Comparison of ENCODE assay signal across 18 mouse cellular contexts in genomic region chr4:43591543-43591942, GRCm38 (mm10). TPM values are rescaled to one million over a fixed set of nuclear protein-coding genes. Genes with fewer than 3 reads are reported as not detected.
A peak's percentile ranks its signal among the peaks of the same experiment; 100 is the strongest.
DNase-seq lines count a peak whose midpoint lies in the region; TF ChIP-seq lines count a peak whose summit lies in the region.
"Had no signal": no experiment of that assay in that cellular context is flagged by ENCODE, and none has a peak within 500 bp of the region (broad histone marks: within the 10 kb centered on the region; RNA-seq: fewer than 3 reads in every experiment).

No protein-coding gene starts in this region.

- no peak overlapping the region for H3K27ac ChIP-seq in kidney, adult 2 months (ENCODE audit: insufficient read depth, low read depth, low read length)
- H3K27ac ChIP-seq: embryonic facial prominence, embryonic 13.5 days; forebrain, embryonic 13.5 days; gastrocnemius, adult 2 months; hindbrain, embryonic 10.5 days; hindbrain, embryonic 14.5 days had no signal

- no peak for TF ChIP-seq CTCF in kidney, adult 2 months (conservative IDR thresholded peaks at IDR 0.05; ENCODE audit: insufficient read depth, insufficient read length, low read depth, low read length)

- no peak overlapping the region for H3K4me3 ChIP-seq in kidney, adult 2 months (ENCODE audit: insufficient read depth, low read depth, low read length)
- H3K4me3 ChIP-seq: embryonic facial prominence, embryonic 13.5 days; forebrain, embryonic 13.5 days; gastrocnemius, adult 2 months; heart, embryonic 12.5 days; hindbrain, embryonic 10.5 days had no signal

- 35% methylated on average over 5 of the region's 5 CpGs for WGBS in kidney, adult 2 months

- no peaks in the 10 kb centered on the region for H3K36me3 ChIP-seq in kidney, adult 2 months (ENCODE audit: control insufficient read depth, insufficient read depth, low read length)
- H3K36me3 ChIP-seq: embryonic facial prominence, embryonic 13.5 days; heart, embryonic 12.5 days; hindbrain, embryonic 10.5 days had no signal

- no peaks in the 10 kb centered on the region for H3K27me3 ChIP-seq in kidney, adult 2 months (replicated peaks; ENCODE audit: control insufficient read depth, insufficient read depth, low read length)
- H3K27me3 ChIP-seq: embryonic facial prominence, embryonic 13.5 days; forebrain, embryonic 13.5 days; heart, embryonic 12.5 days had no signal

- DNase-seq in kidney, adult 2 months, result peak; percentile 51
- no peak for DNase-seq in kidney, adult 8-10 months
- peak; percentile 35 to 57 for DNase-seq in right cerebral cortex, postnatal 10 days (ENCODE audit: low spot score in 2 of 2)
- DNase-seq in right cerebral cortex, adult 18-20 months, result no peak
- peak; percentile 46 for DNase-seq in induced T-regulatory cell, adult 2 months (ENCODE audit: low read depth)
- no peak for DNase-seq in spleen, postnatal 14 days (ENCODE audit: low spot score in 2 of 2)
- DNase-seq: adrenal gland, adult 2 months; adrenal gland, postnatal 25 days; cerebellum, adult 11-12 months; cerebellum, adult 9-10 months; cerebellum, postnatal 25 days; gastrocnemius, adult 2 months; gastrocnemius, postnatal 25 days had no signal

- no peak for TF ChIP-seq POLR2A in kidney, adult 2 months (IDR thresholded peaks at IDR 0.05; ENCODE audit: low read depth, low read length)

- peaks cover 5% of the 10 kb centered on the region for H3K4me1 ChIP-seq in kidney, adult 2 months (ENCODE audit: control insufficient read depth, insufficient read depth, low read length)
- H3K4me1 ChIP-seq: forebrain, embryonic 13.5 days had no signal

RNA-seq across cellular contexts. Expression of gene Msmp, which starts 7.2 kb away (rescaled TPM):
- 2.9 and 4.7 TPM in 2 replicates for polyA plus RNA-seq in kidney, adult 2 months (2012; rRNA removed)

RNA-seq across cellular contexts. Expression of gene Gba2, which starts 12.9 kb away (rescaled TPM):
- polyA plus RNA-seq in kidney, adult 2 months (2012; rRNA removed), result 12.2 and 13.9 TPM in 2 replicates

RNA-seq across cellular contexts. Expression of gene Rgp1, which starts 13.0 kb away (rescaled TPM):
- 41.2 and 46.9 TPM in 2 replicates for polyA plus RNA-seq in kidney, adult 2 months (2012; rRNA removed)

RNA-seq across cellular contexts. Expression of gene Tln1, which starts 29.1 kb away (rescaled TPM):
- polyA plus RNA-seq in kidney, adult 2 months (2012; rRNA removed), result 92.1 and 106 TPM in 2 replicates

RNA-seq across cellular contexts. Expression of gene Creb3, which starts 29.4 kb away (rescaled TPM):
- polyA plus RNA-seq in kidney, adult 2 months (2012; rRNA removed), result 58.2 and 74.5 TPM in 2 replicates

Comparison
In these comparisons a context has a peak if more than half of its experiments do, and no peak if none do; other contexts are left out.
1. DNase-seq: peak in kidney, adult 2 months (single experiment), right cerebral cortex, postnatal 10 days (2 of 2) and induced T-regulatory cell, adult 2 months (single experiment); none in kidney, adult 8-10 months (0 of 2), right cerebral cortex, adult 18-20 months (single experiment) and spleen, postnatal 14 days (0 of 2).